Mouse (Mus musculus): ENCODE measurements around the gene Fmo1. TPM values are rescaled to one million over a fixed set of nuclear protein-coding genes. Genes with fewer than 3 reads are reported as not detected.

Gene Fmo1
- polyA plus RNA-seq, 1 experiment = 7.1 TPM

DNA sequence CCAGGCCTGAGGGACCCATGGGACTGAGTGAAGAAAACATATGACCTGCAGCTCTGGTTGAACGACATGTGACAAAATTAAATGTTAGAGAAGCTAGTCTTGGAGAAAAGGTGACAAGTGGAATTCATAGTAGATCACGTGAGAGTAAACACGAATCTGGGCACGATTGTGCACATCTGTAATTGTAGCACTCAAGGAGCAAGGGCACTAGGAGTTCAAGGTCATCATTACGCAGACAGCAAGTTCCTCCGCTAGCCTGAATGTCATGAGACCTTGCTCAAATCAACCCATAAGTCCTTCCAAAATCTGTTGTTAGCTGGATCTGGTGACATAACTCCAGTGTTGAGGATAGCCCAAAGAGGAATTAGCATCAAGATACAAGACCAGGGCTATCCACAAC, 27.4 kb downstream of the Fmo1 start:
- no peak for DNase-seq
- Histone ChIP-seq H3K4me1 (ENCODE audit: control insufficient read depth, insufficient read depth, low read length) (no peaks in the 10 kb centered on the region), H3K27me3 (ENCODE audit: control insufficient read depth, insufficient read depth, low read length) (no peaks in the 10 kb centered on the region), H3K27ac (ENCODE audit: insufficient read depth, low read length) (no peak overlapping the region), H3K4me3 (replicated peaks; ENCODE audit: insufficient read depth, low read depth, low read length) (no peak overlapping the region)
- WGBS = 95% methylated on average over 6 of the region's 6 CpGs
- TF ChIP-seq POLR2A (IDR thresholded peaks at IDR 0.05; ENCODE audit: borderline replicate concordance, insufficient read depth, low read length) (no peak), CTCF (IDR thresholded peaks at IDR 0.05; ENCODE audit: borderline replicate concordance, insufficient read depth, low read depth, low read length) (no peak)

DNA sequence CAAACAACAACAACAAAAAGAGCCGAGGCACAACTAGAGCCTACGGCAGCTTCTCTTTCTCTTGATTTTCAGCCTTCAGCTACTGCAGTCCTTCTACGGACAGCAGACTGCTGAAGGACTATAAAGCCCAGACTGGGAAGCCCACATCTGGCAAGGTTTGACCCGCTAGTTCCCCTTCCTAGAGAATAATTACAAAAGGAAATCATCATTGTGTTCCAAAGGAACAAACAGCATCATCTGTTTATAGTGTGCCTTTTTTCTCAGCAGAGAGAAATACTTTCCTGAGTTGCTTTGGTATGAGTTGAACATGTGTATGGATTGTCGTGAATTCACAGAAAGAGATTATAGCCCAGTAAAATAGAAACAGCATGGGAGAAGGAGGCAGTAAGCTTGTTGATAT, 32.1 kb downstream of the Fmo1 start:
- 90% methylated on average over 5 of the region's 5 CpGs for WGBS
- TF ChIP-seq CTCF (IDR thresholded peaks at IDR 0.05; ENCODE audit: borderline replicate concordance, insufficient read depth, low read depth, low read length) (no peak), POLR2A (IDR thresholded peaks at IDR 0.05; ENCODE audit: borderline replicate concordance, insufficient read depth, low read length) (no peak)
- no peak for DNase-seq
- Histone ChIP-seq H3K4me1 (ENCODE audit: control insufficient read depth, insufficient read depth, low read length) (no peaks in the 10 kb centered on the region), H3K27ac (ENCODE audit: insufficient read depth, low read length) (no peak overlapping the region), H3K27me3 (ENCODE audit: control insufficient read depth, insufficient read depth, low read length) (no peaks in the 10 kb centered on the region), H3K4me3 (replicated peaks; ENCODE audit: insufficient read depth, low read depth, low read length) (no peak overlapping the region)

DNA sequence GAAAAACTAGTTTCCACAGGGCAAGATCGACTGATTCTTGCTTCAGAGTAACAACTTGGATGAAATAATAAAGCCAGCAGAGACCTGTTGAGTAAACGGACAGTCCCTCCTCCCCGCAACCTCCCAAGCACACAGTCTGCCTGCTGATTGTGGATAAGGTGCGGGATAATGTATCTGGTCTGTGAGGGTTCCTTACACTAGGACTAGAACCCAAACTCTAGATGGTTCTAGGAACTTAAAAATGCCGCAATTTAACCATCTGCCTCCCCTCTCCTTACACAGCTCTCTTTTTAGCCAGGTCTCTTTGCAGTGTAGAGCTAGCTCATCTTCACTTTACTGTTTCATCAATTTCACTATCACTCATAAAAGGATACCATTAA, 33.8 kb downstream of the Fmo1 start:
- TF ChIP-seq POLR2A (IDR thresholded peaks at IDR 0.05; ENCODE audit: borderline replicate concordance, insufficient read depth, low read length) = no peak
- TF ChIP-seq CTCF (IDR thresholded peaks at IDR 0.05; ENCODE audit: borderline replicate concordance, insufficient read depth, low read depth, low read length) = no peak
- DNase-seq = no peak
- Histone ChIP-seq H3K27ac (ENCODE audit: insufficient read depth, low read length) (no peak overlapping the region), H3K4me1 (ENCODE audit: control insufficient read depth, insufficient read depth, low read length) (no peaks in the 10 kb centered on the region), H3K27me3 (ENCODE audit: control insufficient read depth, insufficient read depth, low read length) (no peaks in the 10 kb centered on the region), H3K4me3 (replicated peaks; ENCODE audit: insufficient read depth, low read depth, low read length) (no peak overlapping the region)
- 27% methylated on average over 5 of the region's 5 CpGs for WGBS

DNA sequence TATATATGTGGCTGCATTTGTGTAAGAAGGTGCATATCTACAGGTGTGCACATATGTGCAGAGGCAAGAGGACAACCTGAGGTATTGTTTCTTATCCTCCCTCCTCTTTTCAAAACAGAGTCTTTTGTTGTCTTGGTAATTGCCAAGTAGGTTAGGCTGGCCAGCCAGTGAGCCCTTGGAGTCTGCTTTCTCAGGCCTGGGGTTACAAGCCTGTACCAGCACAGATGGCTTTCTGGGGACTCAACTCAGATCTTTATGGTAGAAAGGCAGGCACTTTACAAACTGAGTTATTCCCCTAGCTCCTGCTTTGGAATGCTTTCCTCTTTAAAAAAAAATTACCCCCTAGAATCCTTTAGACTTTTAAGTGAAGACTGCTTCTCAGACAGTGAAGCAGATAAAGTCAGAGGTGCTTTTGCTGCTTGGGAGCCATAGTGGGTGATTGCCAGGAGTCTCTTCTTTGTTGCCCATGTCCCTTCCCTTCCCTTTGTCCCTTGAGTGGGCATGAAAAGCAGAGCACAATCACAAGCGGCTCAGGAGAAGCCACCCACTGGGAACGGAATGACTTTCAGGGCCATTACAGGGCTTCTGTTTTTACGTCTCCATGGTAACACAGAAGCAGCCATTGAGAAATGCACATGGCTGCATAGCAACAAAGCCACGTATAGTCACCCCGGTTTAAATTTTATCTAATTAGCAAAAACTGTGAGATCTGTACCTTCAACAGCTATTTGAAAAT, 34.4 kb downstream of the Fmo1 start:
- DNase-seq = no peak
- no peak overlapping the region for H3K27ac ChIP-seq (ENCODE audit: insufficient read depth, low read length)
- no peaks in the 10 kb centered on the region for H3K4me1 ChIP-seq (ENCODE audit: control insufficient read depth, insufficient read depth, low read length)
- TF ChIP-seq POLR2A (IDR thresholded peaks at IDR 0.05; ENCODE audit: borderline replicate concordance, insufficient read depth, low read length) = no peak
- 1% methylated on average over 5 of the region's 5 CpGs for WGBS
- H3K27me3 ChIP-seq (ENCODE audit: control insufficient read depth, insufficient read depth, low read length) = no peaks in the 10 kb centered on the region
- H3K4me3 ChIP-seq (replicated peaks; ENCODE audit: insufficient read depth, low read depth, low read length) = no peak overlapping the region

DNA sequence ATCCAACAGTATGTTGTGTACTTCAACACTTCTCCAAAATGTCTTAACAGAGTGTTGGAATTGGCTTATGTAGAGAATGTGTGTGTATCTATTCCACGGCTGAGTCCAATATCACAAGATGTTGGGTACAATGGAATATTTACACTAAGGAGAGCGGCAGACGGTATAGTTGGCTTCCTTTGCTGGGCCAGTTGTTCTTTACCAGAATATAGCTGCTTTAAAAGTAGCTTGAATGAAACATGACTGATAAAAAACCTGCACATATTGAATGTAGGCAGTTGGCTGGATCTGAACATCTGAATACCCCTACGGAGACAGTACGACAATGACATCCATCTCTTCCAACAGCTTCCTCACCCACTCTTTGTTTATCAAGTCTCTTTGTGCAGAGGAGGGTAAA, 47.1 kb downstream of the Fmo1 start:
- WGBS = 93% methylated on average over 5 of the region's 5 CpGs
- Histone ChIP-seq H3K4me1 (ENCODE audit: control insufficient read depth, insufficient read depth, low read length) (no peaks in the 10 kb centered on the region), H3K27ac (ENCODE audit: insufficient read depth, low read length) (no peak overlapping the region), H3K4me3 (replicated peaks; ENCODE audit: insufficient read depth, low read depth, low read length) (no peak overlapping the region), H3K27me3 (ENCODE audit: control insufficient read depth, insufficient read depth, low read length) (no peaks in the 10 kb centered on the region)
- TF ChIP-seq POLR2A (IDR thresholded peaks at IDR 0.05; ENCODE audit: borderline replicate concordance, insufficient read depth, low read length) = no peak
- no peak for TF ChIP-seq CTCF (IDR thresholded peaks at IDR 0.05; ENCODE audit: borderline replicate concordance, insufficient read depth, low read depth, low read length)
- DNase-seq = no peak

DNA sequence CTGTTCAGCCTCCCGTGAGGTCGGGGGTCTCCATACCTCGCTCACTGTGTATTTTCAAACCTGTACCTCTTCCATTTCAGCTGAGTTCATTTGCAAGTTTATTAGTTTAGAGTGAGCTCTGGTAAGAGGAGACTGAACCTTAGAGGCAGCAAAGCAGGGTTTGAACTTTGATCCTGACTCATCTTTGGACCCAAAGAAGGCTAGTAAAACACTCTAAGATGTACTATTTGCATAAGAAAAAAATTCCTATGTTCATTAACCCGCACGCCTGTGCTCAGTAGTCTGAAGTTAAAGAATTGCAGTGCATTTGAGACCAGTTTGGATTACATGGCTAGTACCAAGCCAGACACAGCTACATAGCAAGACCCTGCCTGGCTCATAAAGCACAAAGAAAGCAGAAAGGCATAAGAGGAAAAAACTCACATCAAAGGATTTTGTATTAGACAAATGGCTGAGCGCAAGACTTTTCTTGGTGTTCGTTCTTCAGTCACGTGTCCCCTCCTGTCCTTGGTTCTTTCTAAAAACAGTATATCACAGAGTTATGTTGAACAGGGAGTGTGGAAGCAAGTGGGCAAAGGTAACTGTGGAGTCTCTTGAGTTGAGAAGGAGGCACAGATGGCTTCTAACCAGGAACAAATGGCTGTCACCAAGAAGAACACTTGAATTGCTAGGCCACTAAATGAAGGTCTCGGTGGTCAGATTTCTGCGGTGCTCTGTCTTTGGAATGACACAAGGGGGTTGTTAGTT, 50.9 kb downstream of the Fmo1 start:
- no peak for DNase-seq
- 79% methylated on average over 10 of the region's 10 CpGs for WGBS
- Histone ChIP-seq H3K27me3 (ENCODE audit: control insufficient read depth, insufficient read depth, low read length) (no peaks in the 10 kb centered on the region), H3K27ac (ENCODE audit: insufficient read depth, low read length) (no peak overlapping the region), H3K4me1 (ENCODE audit: control insufficient read depth, insufficient read depth, low read length) (no peaks in the 10 kb centered on the region), H3K4me3 (replicated peaks; ENCODE audit: insufficient read depth, low read depth, low read length) (no peak overlapping the region)
- TF ChIP-seq CTCF (IDR thresholded peaks at IDR 0.05; ENCODE audit: borderline replicate concordance, insufficient read depth, low read depth, low read length) = no peak
- no peak for TF ChIP-seq POLR2A (IDR thresholded peaks at IDR 0.05; ENCODE audit: borderline replicate concordance, insufficient read depth, low read length)

DNA sequence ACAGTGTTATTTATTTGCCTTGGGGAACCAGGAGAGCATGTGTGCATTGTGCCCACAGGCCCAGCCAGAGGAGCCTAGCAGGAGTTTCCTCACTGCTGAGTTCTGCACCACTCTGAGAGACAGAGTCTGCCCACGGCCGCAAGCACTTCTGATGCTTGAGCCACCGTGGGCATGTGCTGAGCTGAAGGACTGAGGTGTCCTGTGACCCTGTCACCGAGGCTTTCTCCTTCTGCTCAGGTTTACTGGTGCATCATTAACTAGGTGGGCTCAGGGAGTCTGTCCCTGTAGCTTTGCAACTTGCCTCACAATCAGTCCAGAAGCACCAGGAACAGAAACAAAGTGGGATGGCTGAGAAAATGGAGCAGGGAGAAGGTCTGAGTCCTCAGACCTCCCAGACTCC, 51.5 kb downstream of the Fmo1 start:
- TF ChIP-seq CTCF (IDR thresholded peaks at IDR 0.05; ENCODE audit: borderline replicate concordance, insufficient read depth, low read depth, low read length) (no peak), POLR2A (IDR thresholded peaks at IDR 0.05; ENCODE audit: borderline replicate concordance, insufficient read depth, low read length) (no peak)
- no peak overlapping the region for H3K27ac ChIP-seq (ENCODE audit: insufficient read depth, low read length)
- whole genome bisulfite sequencing = 65% methylated on average over 4 of the region's 4 CpGs

DNA sequence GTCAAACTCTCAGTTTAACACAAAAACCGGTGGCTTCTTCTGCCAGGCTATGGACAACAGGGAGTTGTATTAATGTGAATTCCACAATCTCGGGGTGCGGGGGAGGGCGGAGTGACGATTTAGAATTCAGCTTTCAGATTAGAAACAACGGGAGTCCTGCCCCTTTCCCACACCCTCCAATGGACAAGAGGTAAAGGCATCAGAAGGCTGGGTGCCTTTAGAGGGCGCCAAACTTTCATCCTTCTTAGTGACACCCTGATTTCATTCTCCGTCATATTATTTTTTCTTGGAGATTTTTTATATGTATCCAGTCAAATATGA, 52.6 kb downstream of the Fmo1 start, which contains the start of gene Fmo4:
TSS of gene Fmo4 (minus strand) at position 137 of the 321 bp plus-strand sequence.
- no peak for TF ChIP-seq POLR2A (IDR thresholded peaks at IDR 0.05; ENCODE audit: borderline replicate concordance, insufficient read depth, low read length)
- TF ChIP-seq CTCF (IDR thresholded peaks at IDR 0.05; ENCODE audit: borderline replicate concordance, insufficient read depth, low read depth, low read length) = no peak
- Histone ChIP-seq H3K27me3 (ENCODE audit: control insufficient read depth, insufficient read depth, low read length) (no peaks in the 10 kb centered on the region), H3K4me1 (ENCODE audit: control insufficient read depth, insufficient read depth, low read length) (no peaks in the 10 kb centered on the region), H3K27ac (ENCODE audit: insufficient read depth, low read length) (no peak within 1 kb of the TSS), H3K4me3 (replicated peaks; ENCODE audit: insufficient read depth, low read depth, low read length) (no peak within 1 kb of the TSS)
- 28% methylated on average over 8 of the region's 8 CpGs for WGBS
- DNase-seq = peak in 1 of 2 experiments; percentile 3

More for the DNA sequence above, 51.5 kb downstream of the Fmo1 start:
- no peak for DNase-seq
- Histone ChIP-seq H3K4me1 (ENCODE audit: control insufficient read depth, insufficient read depth, low read length) (no peaks in the 10 kb centered on the region), H3K27me3 (ENCODE audit: control insufficient read depth, insufficient read depth, low read length) (no peaks in the 10 kb centered on the region), H3K4me3 (replicated peaks; ENCODE audit: insufficient read depth, low read depth, low read length) (no peak overlapping the region)
